Mouse (Mus musculus) forebrain, embryonic 13.5 days (tissue): Measurements from ENCODE around the gene Car6. TPM values are rescaled to one million over a fixed set of nuclear protein-coding genes. Genes with fewer than 3 reads are reported as not detected.

ENCODE experiments used
- ATAC-seq: fragments of 200-750 bp; cut with Nextera tagmentation; 2 replicates; pipeline ENCODE4 v1.8.0; 2017
- H3K27ac ChIP-seq: fragments of 300-500 bp; sonication (generic); 2 replicates; pipeline ENCODE4 v1.5.1; 2015; ENCODE audit warnings: inconsistent platforms, mild to moderate bottlenecking, moderate library complexity
- H3K27me3 ChIP-seq: fragments of 300-500 bp; sonication (generic); 2 replicates; pipeline ENCODE4 v1.6.1; 2015; ENCODE audit warnings: mild to moderate bottlenecking, inconsistent platforms
- H3K36me3 ChIP-seq: fragments of 300-500 bp; sonication (generic); 2 replicates; pipeline ENCODE4 v1.6.1; 2015; ENCODE audit warnings: mild to moderate bottlenecking, inconsistent platforms; ENCODE audit not compliant: poor library complexity, severe bottlenecking
- H3K4me1 ChIP-seq: fragments of 300-500 bp; sonication (generic); 2 replicates; pipeline ENCODE4 v1.6.1; 2015; ENCODE audit warnings: inconsistent platforms
- H3K4me2 ChIP-seq: fragments of 300-500 bp; sonication (generic); 2 replicates; pipeline ENCODE4 v1.6.1; 2015; ENCODE audit warnings: inconsistent platforms, mild to moderate bottlenecking, moderate library complexity
- H3K4me3 ChIP-seq: fragments of 300-500 bp; sonication (generic); 2 replicates; pipeline ENCODE4 v1.5.1; 2015; ENCODE audit warnings: mild to moderate bottlenecking, inconsistent platforms
- H3K9ac ChIP-seq: fragments of 300-500 bp; sonication (generic); 2 replicates; pipeline ENCODE4 v1.6.1; 2015; ENCODE audit warnings: mild to moderate bottlenecking, inconsistent platforms
- H3K9me3 ChIP-seq: fragments of 300-500 bp; sonication (generic); replicated peaks from 2 replicates; pipeline ENCODE4 v1.6.1; 2016; ENCODE audit warnings: inconsistent platforms
- WGBS: fragments of 180-500 bp; shearing (Covaris S2); methylation state at CpG from one replicate; pipeline ENCODE4 v1.1.7; 2015; 5-methylcytosine and 5-hydroxymethylcytosine counted together
- polyA plus RNA-seq: library from polyadenylated mRNA; unstranded; fragments of >200 nt; fragmentation: Nextera tagmentation; extraction: Ambion mirVana; gene quantifications from 2 replicates; pipeline ENCODE4 v1.2.1, GENCODE M21; 2015

The Car6 gene
- polyA plus RNA-seq, 1 experiment from 2014 or later: not detected

GRCm38 (mm10) chr4:150146286-150146685, 54.8 kb downstream of the Car6 start:
- Histone ChIP-seq H3K27me3 (peaks cover 2% of the 10 kb centered on the region; the same call in 1 of the 2 replicates), H3K4me1 (no peaks in the 10 kb centered on the region), H3K4me3 (no peak overlapping the region), H3K9ac (no peak overlapping the region), H3K9me3 (no peaks in the 10 kb centered on the region; the same call in none of the 2 replicates), H3K4me2 (no peak overlapping the region), H3K27ac (no peak overlapping the region), H3K36me3 (no peaks in the 10 kb centered on the region)
- ATAC-seq: no peak
- 91% methylated on average over 4 of the region's 4 CpGs for WGBS

GRCm38 (mm10) chr4:150144242-150144641, 56.9 kb downstream of the Car6 start:
- Histone ChIP-seq H3K9me3 (no peaks in the 10 kb centered on the region; the same call in 1 of the 2 replicates), H3K27me3 (peaks cover 2% of the 10 kb centered on the region; the same call in 1 of the 2 replicates), H3K4me1 (no peaks in the 10 kb centered on the region), H3K4me3 (no peak overlapping the region), H3K27ac (no peak overlapping the region), H3K4me2 (no peak overlapping the region), H3K36me3 (no peaks in the 10 kb centered on the region), H3K9ac (no peak overlapping the region)
- ATAC-seq: no peak
- 23% methylated on average over 12 of the region's 12 CpGs for WGBS

- Histone ChIP-seq H3K4me1 (peaks cover 12% of the 10 kb centered on the region), H3K9me3 (no peaks in the 10 kb centered on the region; the same call in 1 of the 2 replicates), H3K36me3 (no peaks in the 10 kb centered on the region), H3K27ac (no peak overlapping the region), H3K4me2 (no peak overlapping the region), H3K27me3 (no peaks in the 10 kb centered on the region; the same call in 1 of the 2 replicates), H3K4me3 (no peak overlapping the region), H3K9ac (no peak overlapping the region)
- no peak for ATAC-seq
- 76% methylated on average over 7 of the region's 7 CpGs for WGBS
Measured at GRCm38 (mm10) chr4:150140346-150140745, 60.8 kb downstream of the Car6 start.

DNA sequence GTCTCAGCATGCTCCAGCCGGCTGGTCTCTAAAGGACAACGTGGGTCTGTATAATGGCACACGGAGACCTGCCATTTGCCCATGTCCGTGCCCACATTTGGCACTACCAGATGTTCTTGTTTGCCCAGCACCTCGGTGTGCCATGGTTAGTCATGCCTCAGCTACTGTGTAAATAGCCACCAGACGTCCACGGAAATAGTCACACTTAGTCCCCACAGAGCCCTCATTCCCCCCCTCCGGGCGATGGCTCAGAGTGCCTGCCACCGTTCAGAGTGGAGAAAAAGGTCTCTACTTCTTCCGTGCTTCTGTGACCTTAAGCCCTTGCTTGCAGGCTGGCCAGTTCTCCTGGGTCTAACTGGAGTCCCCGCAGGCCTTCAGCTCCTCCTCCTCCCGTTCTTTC, 62.0 kb downstream of the Car6 start:
- ATAC-seq: no peak
- H3K27ac ChIP-seq: no peak overlapping the region
- peaks cover 12% of the 10 kb centered on the region for H3K4me1 ChIP-seq
- H3K4me3 ChIP-seq: no peak overlapping the region
- no peaks in the 10 kb centered on the region for H3K36me3 ChIP-seq
- WGBS: 74% methylated on average over 13 of the region's 13 CpGs
- no peak overlapping the region for H3K4me2 ChIP-seq
- no peaks in the 10 kb centered on the region for H3K9me3 ChIP-seq
- no peak overlapping the region for H3K9ac ChIP-seq
- no peaks in the 10 kb centered on the region for H3K27me3 ChIP-seq

GRCm38 (mm10) chr4:150138084-150138543, 63.0 kb downstream of the Car6 start:
- peak; percentile 82 for ATAC-seq

GRCm38 (mm10) chr4:150137368-150138083, 63.6 kb downstream of the Car6 start:
- Histone ChIP-seq H3K4me1 (peaks cover 18% of the 10 kb centered on the region), H3K9me3 (no peaks in the 10 kb centered on the region), H3K27me3 (peaks cover 3% of the 10 kb centered on the region; the same call in 1 of the 2 replicates), H3K9ac (no peak overlapping the region), H3K4me3 (no peak overlapping the region), H3K4me2 (peak overlapping the region; percentile 51), H3K36me3 (no peaks in the 10 kb centered on the region), H3K27ac (no peak overlapping the region)
- 83% methylated on average over 7 of the region's 7 CpGs for WGBS
- no peak for ATAC-seq

More at GRCm38 (mm10) chr4:150138084-150138543, 63.0 kb downstream of the Car6 start:
- H3K4me3 ChIP-seq: peak overlapping the region; percentile 27
- H3K4me2 ChIP-seq: peak overlapping the region; percentile 51
- no peaks in the 10 kb centered on the region for H3K9me3 ChIP-seq
- no peaks in the 10 kb centered on the region for H3K36me3 ChIP-seq
- no peak overlapping the region for H3K27ac ChIP-seq
- H3K4me1 ChIP-seq: peaks cover 13% of the 10 kb centered on the region
- H3K9ac ChIP-seq: peak overlapping the region; percentile 43; the same call in 1 of the 2 replicates
- 21% methylated on average over 9 of the region's 9 CpGs for WGBS
- H3K27me3 ChIP-seq: peaks cover 3% of the 10 kb centered on the region; the same call in 1 of the 2 replicates

Other genes starting within 250 kb of the Car6 start
- gene Spsb1, start 246.3 kb downstream of the Car6 start, polyA plus RNA-seq: 4.5 and 5.1 TPM in 2 replicates
- 0.98 and 1.4 TPM in 2 replicates for gene H6pd, start 192.3 kb downstream of the Car6 start, polyA plus RNA-seq
- gene Gpr157, start 114.0 kb downstream of the Car6 start, polyA plus RNA-seq: 0.08 and 0.19 TPM in 2 replicates
- 1.7 and 1.9 TPM in 2 replicates for gene Slc2a5, start 82.0 kb downstream of the Car6 start, polyA plus RNA-seq
- gene Slc2a7, start 52.4 kb downstream of the Car6 start, polyA plus RNA-seq: not detected in 2 replicates
- gene Eno1, start 35.4 kb upstream of the Car6 start, polyA plus RNA-seq: 1,143 and 1,198 TPM in 2 replicates
- 26.1 and 32.9 TPM in 2 replicates for gene Rere, start 80.3 kb upstream of the Car6 start, polyA plus RNA-seq